Mouse (Mus musculus): Measurements from ENCODE around the gene Olfr777. TPM values are rescaled to one million over a fixed set of nuclear protein-coding genes. Genes with fewer than 3 reads are reported as not detected.
"Not testable (repeated sequence)": the region's sequence is repeated elsewhere in the genome, so short reads cannot be mapped to it uniquely, and the experiment has no call there.

The Olfr777 gene
- total RNA-seq (2021): not detected
- long read RNA-seq, experiment 1: 0 reads
- long read RNA-seq, experiment 2: 0 reads

DNA sequence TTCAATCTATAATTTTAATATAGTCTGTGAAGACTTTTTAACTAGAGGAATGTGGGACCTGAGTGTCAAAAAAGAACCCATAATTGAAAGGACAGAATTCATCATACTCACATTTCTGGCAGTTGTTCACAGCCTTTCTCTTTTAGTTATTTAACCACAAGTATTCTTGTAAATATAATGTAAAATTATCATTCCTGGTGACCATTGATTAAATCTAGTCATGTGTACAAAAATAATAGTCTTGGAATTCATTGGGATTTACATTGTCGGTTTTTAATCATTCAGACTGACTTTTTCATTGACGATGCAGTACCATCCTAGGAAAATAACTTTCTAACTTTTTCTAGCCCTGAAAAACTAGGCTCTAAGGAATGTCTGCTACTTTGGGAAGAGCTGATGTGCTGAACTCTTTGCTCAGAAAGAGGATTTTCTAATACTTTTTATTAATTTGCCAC, at the start of gene Olfr777:
Gene Olfr777, minus strand, starts transcription at position 405 of the 455 bp plus-strand sequence.
- no peak for DNase-seq

DNA sequence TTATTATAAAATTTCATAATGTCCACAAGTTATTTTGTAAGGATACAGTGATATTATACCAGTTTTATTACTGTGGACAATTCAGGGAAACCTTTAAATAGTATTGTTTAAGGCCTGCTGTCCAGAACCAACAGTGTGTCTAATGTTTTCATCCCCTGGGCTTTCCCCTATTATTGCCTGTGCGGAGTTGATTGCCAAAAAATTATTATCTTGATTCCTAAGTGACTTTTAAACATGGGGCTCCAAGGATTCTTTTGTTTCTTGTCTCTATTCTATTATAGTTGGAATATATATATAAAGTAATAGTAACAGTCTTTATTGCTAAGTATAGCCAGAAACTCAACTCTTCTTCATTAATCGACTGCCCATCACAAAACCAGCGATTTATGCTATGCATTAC, 46.5 kb upstream of the Olfr777 start, which contains the start of gene Olfr780:
Gene Olfr780, plus strand, starts transcription at position 301 of the 400 bp plus-strand sequence.
- no peak for DNase-seq

DNA sequence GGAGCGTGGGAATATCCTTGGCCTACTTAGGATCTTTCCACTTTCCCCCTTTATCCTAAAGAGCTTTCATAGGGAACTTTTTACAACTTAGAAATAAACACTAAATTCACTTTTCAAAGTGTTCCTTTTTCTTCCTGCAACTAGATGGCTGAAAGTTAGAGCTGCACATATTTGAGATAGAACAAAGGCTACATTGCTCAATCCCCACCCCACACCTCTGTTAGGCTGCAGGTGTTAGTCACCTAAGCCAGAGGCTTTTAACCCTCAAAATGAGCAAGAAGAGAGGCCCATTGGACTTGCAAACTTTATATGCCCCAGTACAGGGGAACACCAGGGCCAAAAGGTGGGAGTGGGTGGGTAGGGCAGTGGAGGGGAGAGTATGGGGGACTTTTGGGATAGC, 42.2 kb upstream of the Olfr777 start:
- not testable (repeated sequence) for DNase-seq

DNA sequence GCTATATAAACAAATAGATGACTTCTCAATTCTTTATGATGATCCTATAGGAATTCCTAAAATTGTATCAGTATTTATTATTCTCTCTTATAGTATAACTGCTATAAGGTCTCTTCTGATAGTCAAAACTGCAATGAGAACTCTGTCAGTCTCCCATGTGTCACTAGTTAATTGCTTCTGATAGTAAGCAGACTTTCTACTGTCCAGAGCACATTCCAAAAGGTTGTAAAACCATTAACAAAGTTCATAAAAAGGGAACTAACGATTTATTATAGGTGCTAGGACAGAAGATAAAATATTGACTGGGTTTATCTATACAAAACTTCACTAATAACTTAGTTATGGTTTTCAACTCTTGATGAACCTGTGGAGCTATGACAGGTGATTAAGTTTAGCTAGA, 41.7 kb upstream of the Olfr777 start:
- not testable (repeated sequence) for DNase-seq

DNA sequence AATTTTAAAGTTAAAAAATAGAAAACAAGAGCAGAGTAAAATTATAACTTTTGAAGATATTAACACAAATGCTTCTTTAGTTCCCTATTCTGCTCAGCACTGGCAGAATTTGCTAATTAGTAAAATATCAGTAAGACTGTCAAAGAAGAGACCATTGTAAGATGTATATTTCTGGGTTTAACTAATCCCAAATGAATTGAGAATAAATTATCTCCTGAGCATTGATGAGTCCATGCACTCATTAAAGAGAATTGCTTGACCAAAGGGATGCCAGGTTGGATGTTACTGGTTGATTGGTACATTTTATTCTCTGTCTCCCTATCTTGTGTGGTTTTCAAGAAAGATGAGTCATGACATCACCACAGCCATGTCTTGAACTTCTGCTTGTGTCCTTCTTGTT, 12.5 kb downstream of the Olfr777 start, which contains the start of gene Olfr776:
Gene Olfr776, plus strand, starts transcription at position 301 of the 400 bp plus-strand sequence.
- DNase-seq: no peak

DNA sequence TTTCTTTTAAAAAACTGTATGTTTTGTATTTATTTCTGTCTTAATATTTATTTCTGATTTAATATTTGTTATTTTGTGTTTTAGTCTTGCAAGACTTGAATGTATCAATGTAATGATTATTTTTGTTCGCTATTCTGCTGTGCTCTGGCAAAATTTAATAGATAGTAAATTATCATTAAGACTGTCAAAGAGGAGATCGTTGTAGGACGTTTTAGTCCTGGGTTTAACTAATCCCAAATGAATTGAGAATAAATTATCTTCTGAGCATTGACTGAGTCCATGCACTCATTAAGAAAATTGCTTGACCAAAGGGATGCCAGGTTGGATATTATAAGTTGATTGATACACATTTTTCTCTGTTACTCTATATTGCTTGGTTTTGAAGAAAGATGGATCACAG, 23.2 kb downstream of the Olfr777 start, which contains the start of gene Olfr775:
Gene Olfr775, plus strand, starts transcription at position 301 of the 400 bp plus-strand sequence.
- DNase-seq: no peak

DNA sequence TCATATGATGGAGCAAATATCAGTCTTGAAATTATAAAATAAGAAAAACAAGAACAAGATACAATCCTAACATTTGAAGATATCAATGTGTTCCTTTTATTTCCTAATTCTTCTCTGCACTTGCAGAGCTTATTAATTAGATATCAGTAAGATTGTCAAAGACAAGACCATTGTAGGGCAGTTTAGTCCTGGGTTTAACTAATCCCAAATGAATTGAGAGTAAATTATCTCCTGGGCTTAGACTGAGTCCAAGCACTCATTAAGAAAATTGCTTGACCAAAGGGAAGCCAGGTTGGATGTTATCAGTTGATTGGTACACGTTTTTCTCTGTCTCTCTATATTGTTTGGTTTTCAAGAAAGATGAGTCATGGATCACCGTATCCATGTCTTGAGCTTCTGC, 35.4 kb downstream of the Olfr777 start, which contains the start of gene Olfr774:
Gene Olfr774, plus strand, starts transcription at position 301 of the 400 bp plus-strand sequence.
- DNase-seq: no peak

DNA sequence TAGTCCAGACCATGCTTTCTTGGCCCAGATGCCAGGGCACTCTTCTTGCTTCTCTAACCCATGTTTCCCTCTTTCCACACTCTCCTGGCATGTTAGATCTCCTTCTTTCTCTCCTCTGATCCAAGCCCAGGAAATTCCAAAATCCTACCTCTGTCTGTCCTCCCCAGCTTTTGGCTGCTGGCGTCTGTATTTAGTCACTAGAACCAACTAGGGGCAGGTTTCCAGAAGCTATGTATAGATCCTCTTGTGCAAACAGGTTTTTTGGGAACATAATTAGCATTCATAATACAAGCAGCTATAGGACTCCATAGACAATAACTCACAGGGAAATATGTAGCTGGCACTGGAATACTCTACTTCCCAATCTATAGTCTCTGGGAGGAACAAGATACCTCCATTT, 40.5 kb downstream of the Olfr777 start:
- no peak for DNase-seq

Other genes starting within 250 kb of the Olfr777 start
- gene Olfr764-ps1, start 231.6 kb downstream of the Olfr777 start, total RNA-seq (2021): not detected
- gene Olfr765, start 221.5 kb downstream of the Olfr777 start, total RNA-seq (2021): not detected
- not detected for gene Olfr766-ps1, start 202.5 kb downstream of the Olfr777 start, total RNA-seq (2021)
- gene Olfr767, start 188.6 kb downstream of the Olfr777 start, total RNA-seq (2021): not detected
- gene Olfr768, start 172.1 kb downstream of the Olfr777 start, total RNA-seq (2021): not detected
- gene Olfr769, start 153.6 kb downstream of the Olfr777 start, total RNA-seq (2021): not detected
- gene Olfr770, start 132.5 kb downstream of the Olfr777 start, total RNA-seq (2021): not detected
- gene Olfr771, start 106.7 kb downstream of the Olfr777 start, total RNA-seq (2021): not detected
- gene Olfr772, start 93.6 kb downstream of the Olfr777 start, total RNA-seq (2021): not detected
- not detected for gene Olfr773, start 84.1 kb downstream of the Olfr777 start, total RNA-seq (2021)
- not detected for gene Olfr774, start 35.3 kb downstream of the Olfr777 start, total RNA-seq (2021)
- not detected for gene Olfr775, start 23.1 kb downstream of the Olfr777 start, total RNA-seq (2021)
- not detected for gene Olfr776, start 12.4 kb downstream of the Olfr777 start, total RNA-seq (2021)
- not detected for gene Olfr780, start 46.6 kb upstream of the Olfr777 start, total RNA-seq (2021)
- not detected for gene Olfr781, start 57.4 kb upstream of the Olfr777 start, total RNA-seq (2021)
- gene Olfr782, start 77.4 kb upstream of the Olfr777 start, total RNA-seq (2021): not detected
- not detected for gene Olfr784, start 112.6 kb upstream of the Olfr777 start, total RNA-seq (2021)
- not detected for gene Olfr785, start 133.9 kb upstream of the Olfr777 start, total RNA-seq (2021)
- gene Olfr786, start 155.8 kb upstream of the Olfr777 start, total RNA-seq (2021): not detected
- gene Olfr787, start 190.4 kb upstream of the Olfr777 start, total RNA-seq (2021): not detected
- gene Olfr788, start 199.5 kb upstream of the Olfr777 start, total RNA-seq (2021): not detected
- gene Olfr789, start 213.3 kb upstream of the Olfr777 start, total RNA-seq (2021): not detected
- gene Olfr790, start 227.0 kb upstream of the Olfr777 start, total RNA-seq (2021): not detected